Mouse (Mus musculus) olfactory bulb, adult 2 months (tissue): ENCODE data around the gene Arhgef3. TPM values are rescaled to one million over a fixed set of nuclear protein-coding genes. Genes with fewer than 3 reads are reported as not detected.

Experiments used
- H3K27ac ChIP-seq: fragments of 200-500 bp; 2 replicates; pipeline ENCODE4 v1.5.1; 2012; ENCODE audit warnings: low read depth, low read length; ENCODE audit not compliant: insufficient read depth
- H3K4me1 ChIP-seq: fragments of 200-500 bp; 2 replicates; pipeline ENCODE4 v1.6.1; 2012; ENCODE audit warnings: low read length; ENCODE audit not compliant: control insufficient read depth, insufficient read depth
- H3K4me3 ChIP-seq: fragments of 200-500 bp; 2 replicates; pipeline ENCODE4 v1.5.1; 2012; ENCODE audit warnings: mild to moderate bottlenecking, low read depth, low read length, moderate library complexity; ENCODE audit not compliant: insufficient read depth
- CTCF ChIP-seq: fragments of 200-500 bp; IDR thresholded peaks from 2 replicates; pipeline ENCODE4 v1.5.1; 2012; ENCODE audit warnings: low read depth, mild to moderate bottlenecking, low read length, moderate library complexity; ENCODE audit not compliant: insufficient read depth
- POLR2A ChIP-seq: fragments of 200-500 bp; IDR thresholded peaks from 2 replicates; pipeline ENCODE4 v1.6.1; 2012; ENCODE audit warnings: mild to moderate bottlenecking, low read depth, low read length, moderate library complexity; ENCODE audit not compliant: insufficient read depth
- WGBS: fragments of 180-500 bp; shearing (Covaris S2); methylation state at CpG from one replicate; pipeline ENCODE4 v1.1.7; 2018; 5-methylcytosine and 5-hydroxymethylcytosine counted together
- polyA plus RNA-seq: library from polyadenylated mRNA; stranded (reverse); fragments of >200 nt; gene quantifications from 2 replicates; pipeline ENCODE4 v1.2.4, GENCODE M21; 2012; ENCODE audit warnings: low replicate concordance; ENCODE audit not compliant: missing spikeins, insufficient read depth, insufficient read length

The Arhgef3 gene
- polyA plus RNA-seq, 1 experiment = not detected

- WGBS = 51% methylated on average over 12 of the region's 12 CpGs
- H3K27ac ChIP-seq = no peak overlapping the region
- TF ChIP-seq POLR2A (no peak), CTCF (no peak)
- H3K4me3 ChIP-seq = no peak overlapping the region
- peaks cover 3% of the 10 kb centered on the region; the same call in 1 of the 2 replicates for H3K4me1 ChIP-seq
Observed at GRCm38 (mm10) chr14:27105731-27106457, 8.8 kb upstream of the Arhgef3 start.

GRCm38 (mm10) chr14:27108748-27109504 lies 5.8 kb upstream of the Arhgef3 start:
- Histone ChIP-seq H3K4me3 (no peak overlapping the region), H3K4me1 (peaks cover 3% of the 10 kb centered on the region; the same call in 1 of the 2 replicates), H3K27ac (no peak overlapping the region)
- TF ChIP-seq CTCF = no peak
- TF ChIP-seq POLR2A = no peak
- 77% methylated on average over 6 of the region's 6 CpGs for WGBS

- peak overlapping the region; percentile 50 for H3K4me3 ChIP-seq
- no peak overlapping the region for H3K27ac ChIP-seq
- 21% methylated on average over 11 of the region's 11 CpGs for WGBS
- no peak for TF ChIP-seq POLR2A
- TF ChIP-seq CTCF = no peak
- H3K4me1 ChIP-seq = peaks cover 12% of the 10 kb centered on the region
Observed at GRCm38 (mm10) chr14:27115275-27115660, 569 bp downstream of the Arhgef3 start.

GRCm38 (mm10) chr14:27115991-27116390 lies 1.3 kb downstream of the Arhgef3 start:
- Histone ChIP-seq H3K27ac (no peak overlapping the region), H3K4me1 (peaks cover 12% of the 10 kb centered on the region), H3K4me3 (no peak overlapping the region)
- TF ChIP-seq POLR2A (no peak), CTCF (no peak)
- WGBS = 54% methylated on average over 6 of the region's 6 CpGs

- WGBS = 93% methylated on average over 4 of the region's 4 CpGs
- Histone ChIP-seq H3K27ac (no peak overlapping the region), H3K4me3 (no peak overlapping the region), H3K4me1 (peaks cover 12% of the 10 kb centered on the region)
- no peak for TF ChIP-seq CTCF
- TF ChIP-seq POLR2A = no peak
Observed at GRCm38 (mm10) chr14:27116577-27117165, 2.0 kb downstream of the Arhgef3 start.

GRCm38 (mm10) chr14:27118546-27118945 lies 3.8 kb downstream of the Arhgef3 start:
- TF ChIP-seq POLR2A (no peak), CTCF (no peak)
- 89% methylated on average over 5 of the region's 5 CpGs for whole genome bisulfite sequencing
- H3K4me3 ChIP-seq = no peak overlapping the region
- H3K27ac ChIP-seq = no peak overlapping the region
- H3K4me1 ChIP-seq = peaks cover 17% of the 10 kb centered on the region

GRCm38 (mm10) chr14:27122646-27123045 lies 7.9 kb downstream of the Arhgef3 start:
- Histone ChIP-seq H3K4me1 (peaks cover 5% of the 10 kb centered on the region), H3K27ac (no peak overlapping the region), H3K4me3 (no peak overlapping the region)
- TF ChIP-seq POLR2A = no peak
- no peak for TF ChIP-seq CTCF
- 89% methylated on average over 3 of the region's 3 CpGs for WGBS

GRCm38 (mm10) chr14:27123543-27123942 lies 8.8 kb downstream of the Arhgef3 start:
- no peak overlapping the region for H3K4me3 ChIP-seq
- no peak for TF ChIP-seq CTCF
- WGBS = 22% methylated on average over 8 of the region's 8 CpGs

GRCm38 (mm10) chr14:27130031-27130430 lies 15.3 kb downstream of the Arhgef3 start:
- no peak overlapping the region for H3K27ac ChIP-seq
- 81% methylated on average over 3 of the region's 3 CpGs for WGBS

More at GRCm38 (mm10) chr14:27123543-27123942, 8.8 kb downstream of the Arhgef3 start:
- Histone ChIP-seq H3K4me1 (peaks cover 5% of the 10 kb centered on the region), H3K27ac (no peak overlapping the region)

More at GRCm38 (mm10) chr14:27130031-27130430, 15.3 kb downstream of the Arhgef3 start:
- Histone ChIP-seq H3K4me3 (no peak overlapping the region), H3K4me1 (no peaks in the 10 kb centered on the region)
- TF ChIP-seq POLR2A = no peak
- no peak for TF ChIP-seq CTCF
